Mouse (Mus musculus) E14TG2a.4 (cell line): ENCODE measurements around the gene A630001G21Rik.

Source experiments
- H3K27me3 ChIP-seq: 2 replicates; pipeline ENCODE4 v1.6.1; 2014; ENCODE audit warnings: low read length, control low read depth; ENCODE audit not compliant: insufficient read depth
- H3K36me3 ChIP-seq: 2 replicates; pipeline ENCODE4 v1.6.1; 2014; ENCODE audit warnings: low read length, control low read depth; ENCODE audit not compliant: insufficient read depth
- H3K4me1 ChIP-seq: replicated peaks from 2 replicates; pipeline ENCODE4 v1.6.1; 2014; ENCODE audit warnings: low read depth, low read length, control low read depth
- H3K4me3 ChIP-seq: replicated peaks from 2 replicates; pipeline ENCODE4 v1.5.1; 2014; ENCODE audit warnings: mild to moderate bottlenecking, low read length
- H3K9me3 ChIP-seq: 2 replicates; pipeline ENCODE4 v1.6.1; 2014; ENCODE audit warnings: low read length, control low read depth
- CTCF ChIP-seq: conservative IDR thresholded peaks from 2 replicates; pipeline ENCODE4 v1.5.1; 2014; ENCODE audit warnings: low read length
- NANOG ChIP-seq: IDR thresholded peaks from 2 replicates; pipeline ENCODE4 v1.6.1; 2014; ENCODE audit warnings: borderline replicate concordance, low read length, mixed read lengths
- POU5F1 ChIP-seq: IDR thresholded peaks from 2 replicates; pipeline ENCODE4 v1.6.1; 2014; ENCODE audit warnings: low read length, borderline replicate concordance

A630001G21Rik gene

DNA sequence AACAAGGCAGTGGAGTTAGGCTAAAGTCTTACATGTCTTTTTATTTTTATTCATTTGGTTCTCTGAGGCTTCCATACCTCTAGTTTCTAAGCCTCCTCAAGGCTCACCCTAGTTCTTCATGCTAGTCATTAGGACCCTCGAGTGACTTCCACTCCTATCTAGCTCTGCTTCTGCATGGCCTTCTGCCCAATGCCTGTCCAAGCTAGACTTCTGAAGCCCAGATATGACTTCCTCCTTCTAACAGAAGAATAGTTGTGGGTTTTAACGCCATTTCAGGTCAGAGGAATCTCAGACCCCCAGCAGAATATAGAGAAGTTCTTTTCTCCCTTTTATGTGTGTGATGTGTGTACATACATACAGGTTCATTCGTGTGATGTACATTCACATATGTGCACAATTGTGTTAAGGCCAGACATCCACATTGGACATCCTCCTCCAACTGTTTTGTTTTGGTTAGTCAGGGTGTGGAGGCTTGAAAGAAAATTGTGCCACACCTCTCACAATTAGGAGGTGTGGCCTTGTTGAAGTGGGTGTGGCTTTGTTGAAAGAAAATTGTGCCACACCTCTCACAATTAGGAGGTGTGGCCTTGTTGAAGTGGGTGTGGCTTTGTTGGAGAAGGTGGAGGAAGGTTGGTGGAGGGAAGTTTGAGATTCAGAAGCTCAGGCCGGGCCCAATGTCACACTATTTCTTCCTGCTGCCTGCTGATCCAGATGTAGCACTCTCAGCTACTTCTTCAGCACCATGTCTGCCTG is 1.2 kb upstream of the A630001G21Rik start:
- Histone ChIP-seq H3K4me3 (no peak overlapping the region), H3K27me3 (no peaks in the 10 kb centered on the region), H3K4me1 (peaks cover 23% of the 10 kb centered on the region), H3K36me3 (no peaks in the 10 kb centered on the region), H3K9me3 (no peaks in the 10 kb centered on the region)
- TF ChIP-seq POU5F1 (no peak), CTCF (no peak), NANOG (no peak)

DNA sequence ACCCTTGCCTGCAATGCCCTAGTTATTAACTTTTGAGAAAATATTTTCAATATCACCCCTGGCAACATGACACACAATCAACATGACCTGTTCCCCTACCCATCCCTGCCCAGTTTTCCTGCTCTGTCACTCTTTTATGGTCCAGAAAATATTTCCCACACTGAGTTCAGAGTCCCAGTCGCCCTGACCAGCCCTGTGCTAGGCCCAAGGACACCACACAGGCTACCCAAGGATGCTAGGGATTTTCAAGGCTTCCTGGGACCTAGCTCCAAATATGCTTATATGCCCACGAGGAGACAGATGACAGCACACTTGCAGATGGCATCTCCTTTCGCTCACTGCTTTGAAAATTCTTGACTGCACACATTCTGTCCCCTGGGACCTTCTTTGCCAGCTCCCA is 569 bp upstream of the A630001G21Rik start:
- no peak for TF ChIP-seq CTCF
- no peak for TF ChIP-seq NANOG
- no peak for TF ChIP-seq POU5F1
- Histone ChIP-seq H3K4me1 (peaks cover 20% of the 10 kb centered on the region), H3K27me3 (no peaks in the 10 kb centered on the region), H3K9me3 (no peaks in the 10 kb centered on the region), H3K36me3 (no peaks in the 10 kb centered on the region), H3K4me3 (no peak overlapping the region)

DNA sequence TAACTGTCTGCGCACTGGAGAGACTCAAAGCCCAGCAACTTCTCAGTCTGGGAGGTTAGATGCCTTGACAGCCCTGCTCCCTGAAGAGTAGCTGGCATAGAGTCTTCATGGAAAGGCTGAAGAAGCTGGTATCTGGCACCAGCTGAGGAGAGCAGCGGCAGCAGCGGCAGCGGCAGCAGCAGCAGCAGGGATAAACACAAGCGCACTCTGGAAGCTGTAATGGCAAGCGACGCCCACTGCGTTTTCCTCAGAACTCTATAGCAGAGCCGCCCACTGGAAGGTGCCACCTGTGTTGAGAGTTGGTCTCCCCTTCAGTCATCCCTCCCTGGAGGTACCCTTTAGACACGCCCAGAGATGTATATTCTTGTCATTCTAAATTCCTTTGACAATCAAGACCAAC is 2.3 kb downstream of the A630001G21Rik start:
- H3K27me3 ChIP-seq: no peaks in the 10 kb centered on the region
- no peaks in the 10 kb centered on the region for H3K9me3 ChIP-seq
- no peaks in the 10 kb centered on the region for H3K36me3 ChIP-seq
- no peak overlapping the region for H3K4me3 ChIP-seq
- TF ChIP-seq POU5F1: no peak
- no peak for TF ChIP-seq NANOG
- no peak for TF ChIP-seq CTCF
- peaks cover 18% of the 10 kb centered on the region for H3K4me1 ChIP-seq

DNA sequence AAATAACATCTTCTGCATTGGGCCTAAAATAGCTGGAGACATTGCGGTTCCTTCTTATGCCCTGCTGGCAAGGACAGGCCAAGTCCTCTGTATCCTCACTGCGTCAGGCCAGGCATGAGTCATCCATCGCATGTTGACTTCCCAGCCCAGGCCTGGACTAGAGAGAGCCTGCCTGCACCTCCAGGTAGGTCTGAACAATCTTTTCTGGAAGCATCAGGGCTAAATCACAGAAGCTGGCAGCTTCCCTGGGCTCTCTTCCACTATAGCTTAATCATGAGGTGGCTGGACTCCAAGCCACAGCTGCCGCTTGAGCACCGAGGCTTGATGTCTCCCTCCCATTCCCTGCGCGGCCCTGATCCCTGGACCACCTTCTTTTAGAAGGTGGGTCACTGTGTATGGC is 3.3 kb downstream of the A630001G21Rik start:
- no peak overlapping the region for H3K4me3 ChIP-seq
- H3K9me3 ChIP-seq: no peaks in the 10 kb centered on the region
- TF ChIP-seq CTCF: no peak
- H3K36me3 ChIP-seq: no peaks in the 10 kb centered on the region
- H3K27me3 ChIP-seq: no peaks in the 10 kb centered on the region
- peaks cover 15% of the 10 kb centered on the region for H3K4me1 ChIP-seq

DNA sequence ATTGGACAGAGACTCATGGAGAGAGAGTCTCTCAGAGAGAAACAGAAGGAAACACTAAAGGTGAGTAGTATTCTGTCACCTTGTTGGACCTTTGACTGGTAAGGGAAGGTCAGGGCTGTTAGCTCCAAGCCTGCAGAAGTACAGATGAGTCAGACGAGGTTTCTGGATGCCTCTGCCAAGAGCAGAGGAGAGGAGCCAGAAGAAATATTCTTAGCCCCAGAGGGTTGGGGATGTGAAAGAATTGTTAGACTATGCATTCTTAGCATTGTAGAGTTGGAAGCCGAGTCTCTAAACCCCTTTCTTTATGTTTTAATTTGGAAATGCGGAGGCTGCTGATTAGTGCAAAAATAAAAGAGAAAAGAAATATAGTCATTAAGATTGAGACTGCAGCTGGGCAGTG is 6.5 kb downstream of the A630001G21Rik start:
- TF ChIP-seq NANOG (no peak), POU5F1 (no peak), CTCF (no peak)
- H3K4me1 ChIP-seq: peaks cover 7% of the 10 kb centered on the region; the same call in 1 of the 2 replicates
- H3K9me3 ChIP-seq: no peaks in the 10 kb centered on the region
- no peaks in the 10 kb centered on the region for H3K27me3 ChIP-seq
- H3K4me3 ChIP-seq: no peak overlapping the region
- no peaks in the 10 kb centered on the region for H3K36me3 ChIP-seq

DNA sequence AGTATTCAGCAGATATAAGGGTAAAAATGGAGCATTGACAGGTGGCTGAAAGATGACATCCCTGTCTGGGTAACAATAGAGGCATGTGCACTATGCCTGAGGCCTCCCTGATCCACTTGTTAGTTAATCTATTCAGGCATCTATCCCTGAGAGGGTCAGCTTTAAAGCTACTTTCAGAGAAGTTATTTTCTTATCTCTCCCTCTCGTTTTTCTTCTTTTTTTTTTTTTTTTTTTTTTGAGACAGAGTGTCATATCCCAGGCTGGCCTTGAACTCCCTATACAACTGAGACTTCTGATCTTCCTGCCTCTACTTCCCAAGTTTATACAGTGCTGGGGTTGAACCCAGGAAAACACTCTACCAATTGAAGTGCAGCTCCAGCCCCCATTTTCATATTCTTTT is 10.7 kb downstream of the A630001G21Rik start:
- H3K36me3 ChIP-seq: no peaks in the 10 kb centered on the region
- H3K9me3 ChIP-seq: no peaks in the 10 kb centered on the region
- peaks cover 7% of the 10 kb centered on the region; the same call in 1 of the 2 replicates for H3K4me1 ChIP-seq
- no peak overlapping the region for H3K4me3 ChIP-seq
- no peaks in the 10 kb centered on the region for H3K27me3 ChIP-seq
- TF ChIP-seq NANOG (no peak), POU5F1 (no peak), CTCF (no peak)

DNA sequence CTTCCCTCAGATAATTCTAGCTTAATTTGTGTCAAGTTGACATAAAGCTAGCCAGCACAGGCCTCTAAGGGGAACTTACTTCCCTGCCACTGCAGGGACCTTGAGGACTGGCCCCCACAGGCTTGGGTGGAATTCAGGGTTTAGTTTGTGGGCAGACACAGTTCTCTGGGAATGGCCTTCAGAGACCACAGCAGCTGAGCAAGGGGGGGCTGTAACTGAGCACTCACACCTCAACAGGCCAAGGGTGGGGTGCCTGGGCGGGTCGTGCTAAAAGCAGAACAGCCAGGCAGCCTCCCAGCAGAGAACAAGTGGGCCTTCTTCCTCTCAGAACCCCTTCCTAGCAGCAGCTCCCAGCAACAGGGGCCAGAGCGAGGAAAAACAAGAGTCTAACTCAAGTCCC is 12.3 kb downstream of the A630001G21Rik start:
- Histone ChIP-seq H3K36me3 (no peaks in the 10 kb centered on the region), H3K9me3 (no peaks in the 10 kb centered on the region), H3K4me3 (no peak overlapping the region), H3K4me1 (peaks cover 3% of the 10 kb centered on the region; the same call in 1 of the 2 replicates), H3K27me3 (no peaks in the 10 kb centered on the region)
- TF ChIP-seq CTCF (no peak), POU5F1 (no peak), NANOG (no peak)

DNA sequence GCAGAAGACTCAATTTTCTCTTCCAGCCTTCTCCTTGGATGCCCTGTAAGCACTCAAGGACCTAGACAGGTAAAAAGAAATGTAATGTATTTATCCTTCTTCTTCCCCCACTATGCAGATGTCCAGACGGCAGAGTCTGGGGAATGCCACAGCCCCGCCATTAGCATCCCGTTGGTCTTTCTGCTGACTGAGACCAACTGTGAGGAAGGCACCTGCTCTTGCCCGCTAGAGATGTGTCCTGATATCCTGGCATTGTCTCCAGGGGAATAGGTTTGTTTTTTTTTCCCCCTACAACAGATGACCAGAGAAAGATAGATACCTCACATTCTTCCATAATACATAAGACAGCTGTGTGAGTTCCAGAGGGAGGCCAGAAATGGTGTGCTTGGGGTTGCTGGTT is 14.2 kb downstream of the A630001G21Rik start:
- Histone ChIP-seq H3K9me3 (no peaks in the 10 kb centered on the region; the same call in 1 of the 2 replicates), H3K4me3 (no peak overlapping the region), H3K36me3 (no peaks in the 10 kb centered on the region), H3K27me3 (no peaks in the 10 kb centered on the region), H3K4me1 (no peaks in the 10 kb centered on the region)
- TF ChIP-seq CTCF: no peak
- no peak for TF ChIP-seq POU5F1

DNA sequence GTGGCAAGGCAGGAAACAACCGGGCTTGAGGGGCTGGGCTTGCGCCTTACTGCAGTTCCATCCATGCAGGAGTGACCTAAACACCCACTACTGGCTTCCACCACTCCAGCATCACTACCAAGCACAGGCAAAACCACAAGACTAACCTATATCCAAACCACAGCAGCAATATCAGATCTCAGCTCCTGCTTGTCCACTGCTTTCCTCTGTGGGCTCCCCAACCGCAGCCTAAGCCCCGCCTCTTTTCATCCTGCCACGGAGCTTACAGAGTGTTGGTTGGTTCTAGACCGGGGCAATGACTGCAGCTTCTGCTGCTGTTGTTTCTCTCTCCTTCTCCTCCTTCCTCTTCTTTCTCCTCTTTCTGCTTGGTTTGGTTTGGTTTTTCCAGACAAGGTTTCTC is 15.1 kb downstream of the A630001G21Rik start:
- no peak overlapping the region for H3K4me3 ChIP-seq
- no peaks in the 10 kb centered on the region for H3K36me3 ChIP-seq
- TF ChIP-seq POU5F1: no peak
- no peak for TF ChIP-seq CTCF
- no peak for TF ChIP-seq NANOG
- no peaks in the 10 kb centered on the region; the same call in 1 of the 2 replicates for H3K9me3 ChIP-seq
- H3K27me3 ChIP-seq: peaks cover 4% of the 10 kb centered on the region; the same call in 1 of the 2 replicates
- peaks cover 5% of the 10 kb centered on the region for H3K4me1 ChIP-seq
